Mouse (Mus musculus) neural tube, embryonic 14.5 days (tissue): Measurements from ENCODE around the gene Slc33a1. TPM values are rescaled to one million over a fixed set of nuclear protein-coding genes. Genes with fewer than 3 reads are reported as not detected.

Experiments
- ATAC-seq: fragments of 200-750 bp; cut with Nextera tagmentation; 2 replicates; pipeline ENCODE4 v1.8.0; 2017; ENCODE audit warnings: low read depth, mild to moderate bottlenecking, moderate TSS enrichment, moderate library complexity
- H3K27ac ChIP-seq: fragments of 300-500 bp; sonication (generic); 2 replicates; pipeline ENCODE4 v1.5.1; 2014; ENCODE audit warnings: low read depth, mild to moderate bottlenecking, control low read depth, low read length, moderate library complexity, mixed read lengths
- H3K27me3 ChIP-seq: fragments of 300-500 bp; sonication (generic); 2 replicates; pipeline ENCODE4 v1.6.1; 2014; ENCODE audit warnings: low read length; ENCODE audit not compliant: control insufficient read depth, insufficient read depth
- H3K36me3 ChIP-seq: fragments of 300-500 bp; sonication (generic); 2 replicates; pipeline ENCODE4 v1.6.1; 2014; ENCODE audit warnings: low read length, mixed read lengths; ENCODE audit not compliant: control insufficient read depth, insufficient read depth
- H3K4me1 ChIP-seq: fragments of 300-500 bp; sonication (generic); 2 replicates; pipeline ENCODE4 v1.6.1; 2014; ENCODE audit warnings: low read length; ENCODE audit not compliant: control insufficient read depth, insufficient read depth
- H3K4me2 ChIP-seq: fragments of 300-500 bp; sonication (generic); 2 replicates; pipeline ENCODE4 v1.6.1; 2014; ENCODE audit warnings: mild to moderate bottlenecking, low read depth, low read length, control low read depth
- H3K4me3 ChIP-seq: fragments of 300-500 bp; sonication (generic); 2 replicates; pipeline ENCODE4 v1.5.1; 2014; ENCODE audit warnings: low read depth, low read length, control low read depth, mixed read lengths
- H3K9ac ChIP-seq: fragments of 300-500 bp; sonication (generic); replicated peaks from 2 replicates; pipeline ENCODE4 v1.6.1; 2014; ENCODE audit warnings: low read depth, mild to moderate bottlenecking, control low read depth, low read length, mixed read lengths
- H3K9me3 ChIP-seq: fragments of 300-500 bp; sonication (generic); 2 replicates; pipeline ENCODE4 v1.6.1; 2016; ENCODE audit warnings: low read length; ENCODE audit not compliant: control insufficient read depth
- WGBS: fragments of 180-500 bp; shearing (Covaris S2); extraction: QIAGEN DNeasy Blood & Tissue Kit; methylation state at CpG from one replicate; pipeline ENCODE4 v1.1.7; 2014; 5-methylcytosine and 5-hydroxymethylcytosine counted together
- polyA plus RNA-seq: library from polyadenylated mRNA; unstranded; fragments of >200 nt; fragmentation: Nextera tagmentation; extraction: Ambion mirVana; gene quantifications from 2 replicates; pipeline ENCODE4 v1.2.1, GENCODE M21; 2014

Slc33a1 gene
- polyA plus RNA-seq: 18.2 and 19.8 TPM in 2 replicates

- Histone ChIP-seq H3K4me2 (peak within 1 kb of the TSS; percentile 72), H3K36me3 (no peaks in the 10 kb centered on the region), H3K4me3 (peak within 1 kb of the TSS; percentile 84), H3K4me1 (peaks cover 20% of the 10 kb centered on the region), H3K9me3 (no peaks in the 10 kb centered on the region), H3K27ac (peak within 1 kb of the TSS; percentile 88), H3K27me3 (no peaks in the 10 kb centered on the region), H3K9ac (peak within 1 kb of the TSS; percentile 69)
- WGBS: under 1% methylated on average over 69 of the region's 69 CpGs
- ATAC-seq: peak; percentile 98
Measured at GRCm38 (mm10) chr3:63964100-63964921, at the start of gene Slc33a1. Gene Slc33a1 (minus strand): TSS chr3:63964768.

GRCm38 (mm10) chr3:63988722-63989440 is 24.3 kb upstream of the Slc33a1 start:
- no peaks in the 10 kb centered on the region for H3K9me3 ChIP-seq
- H3K9ac ChIP-seq: no peak overlapping the region
- ATAC-seq: no peak
- no peak overlapping the region for H3K27ac ChIP-seq
- H3K36me3 ChIP-seq: peaks cover 21% of the 10 kb centered on the region; the same call in 1 of the 2 replicates
- no peak overlapping the region for H3K4me3 ChIP-seq
- H3K4me1 ChIP-seq: no peaks in the 10 kb centered on the region
- H3K27me3 ChIP-seq: no peaks in the 10 kb centered on the region
- H3K4me2 ChIP-seq: no peak overlapping the region
- 95% methylated on average over 3 of the region's 3 CpGs for WGBS

GRCm38 (mm10) chr3:63986656-63987055 is 22.1 kb upstream of the Slc33a1 start:
- 82% methylated on average over 1 of the region's 1 CpGs for WGBS
- peaks cover 16% of the 10 kb centered on the region; the same call in 1 of the 2 replicates for H3K36me3 ChIP-seq
- no peaks in the 10 kb centered on the region for H3K4me1 ChIP-seq
- H3K27ac ChIP-seq: no peak overlapping the region
- no peak for ATAC-seq
- H3K9ac ChIP-seq: no peak overlapping the region
- no peaks in the 10 kb centered on the region for H3K27me3 ChIP-seq
- no peak overlapping the region for H3K4me2 ChIP-seq
- H3K9me3 ChIP-seq: no peaks in the 10 kb centered on the region
- H3K4me3 ChIP-seq: no peak overlapping the region

GRCm38 (mm10) chr3:63977895-63978294 is 13.3 kb upstream of the Slc33a1 start:
- Histone ChIP-seq H3K27ac (no peak overlapping the region), H3K36me3 (peaks cover 4% of the 10 kb centered on the region; the same call in 1 of the 2 replicates), H3K9ac (no peak overlapping the region), H3K4me1 (peaks cover 10% of the 10 kb centered on the region; the same call in 1 of the 2 replicates), H3K4me2 (0 out of 2 replicates have a peak overlapping the region, but pooled peaks have one; percentile 88), H3K9me3 (no peaks in the 10 kb centered on the region), H3K4me3 (no peak overlapping the region), H3K27me3 (no peaks in the 10 kb centered on the region)
- WGBS: 49% methylated on average over 4 of the region's 4 CpGs
- no peak for ATAC-seq

- peak within 1 kb of the TSS; percentile 88 for H3K4me2 ChIP-seq
- under 1% methylated on average over 67 of the region's 67 CpGs for WGBS
- peak; percentile 99 for ATAC-seq
Measured at GRCm38 (mm10) chr3:63975955-63976908, 11.7 kb upstream of the Slc33a1 start, which contains the start of gene Gmps. Gene Gmps (plus strand): TSS chr3:63976106.

GRCm38 (mm10) chr3:63965929-63966328 is 1.4 kb upstream of the Slc33a1 start:
- H3K4me3 ChIP-seq: no peak overlapping the region
- no peak overlapping the region for H3K27ac ChIP-seq
- WGBS: 65% methylated on average over 2 of the region's 2 CpGs
- no peaks in the 10 kb centered on the region for H3K36me3 ChIP-seq
- ATAC-seq: no peak
- H3K9ac ChIP-seq: no peak overlapping the region
- peaks cover 20% of the 10 kb centered on the region for H3K4me1 ChIP-seq
- no peak overlapping the region for H3K4me2 ChIP-seq
- H3K9me3 ChIP-seq: no peaks in the 10 kb centered on the region
- no peaks in the 10 kb centered on the region for H3K27me3 ChIP-seq

More at GRCm38 (mm10) chr3:63975955-63976908, 11.7 kb upstream of the Slc33a1 start, which contains the start of gene Gmps:
- Histone ChIP-seq H3K9me3 (no peaks in the 10 kb centered on the region), H3K4me1 (peaks cover 10% of the 10 kb centered on the region; the same call in 1 of the 2 replicates), H3K27ac (peak within 1 kb of the TSS; percentile 82), H3K27me3 (no peaks in the 10 kb centered on the region), H3K4me3 (peak within 1 kb of the TSS; percentile 97), H3K9ac (peak within 1 kb of the TSS; percentile 95), H3K36me3 (no peaks in the 10 kb centered on the region; the same call in 1 of the 2 replicates)

GRCm38 (mm10) chr3:63964922-63965249 is 318 bp upstream of the Slc33a1 start:
- H3K36me3 ChIP-seq: no peaks in the 10 kb centered on the region
- no peaks in the 10 kb centered on the region for H3K9me3 ChIP-seq
- 81% methylated on average over 6 of the region's 6 CpGs for WGBS
- peak overlapping the region; percentile 88; the same call in 1 of the 2 replicates for H3K27ac ChIP-seq
- peak overlapping the region; percentile 84 for H3K4me3 ChIP-seq
- peak overlapping the region; percentile 72 for H3K4me2 ChIP-seq
- peaks cover 20% of the 10 kb centered on the region for H3K4me1 ChIP-seq
- H3K27me3 ChIP-seq: no peaks in the 10 kb centered on the region
- ATAC-seq: no peak; the same call in 1 of the 2 replicates
- H3K9ac ChIP-seq: no peak overlapping the region

- no peaks in the 10 kb centered on the region for H3K9me3 ChIP-seq
- H3K27me3 ChIP-seq: no peaks in the 10 kb centered on the region
- H3K9ac ChIP-seq: peak overlapping the region; percentile 69
- peak overlapping the region; percentile 88 for H3K27ac ChIP-seq
- ATAC-seq: no peak
- H3K4me2 ChIP-seq: peak overlapping the region; percentile 72
- H3K4me3 ChIP-seq: peak overlapping the region; percentile 84
- H3K36me3 ChIP-seq: no peaks in the 10 kb centered on the region
- WGBS: 8% methylated on average over 25 of the region's 25 CpGs
- peaks cover 20% of the 10 kb centered on the region for H3K4me1 ChIP-seq
Measured at GRCm38 (mm10) chr3:63963421-63964099, 1.0 kb downstream of the Slc33a1 start.
